Mouse (Mus musculus): ENCODE data around the gene Apol10b.
"Not testable (repeated sequence)": the region's sequence is repeated elsewhere in the genome, so short reads cannot be mapped to it uniquely, and the experiment has no call there.

Apol10b gene

DNA sequence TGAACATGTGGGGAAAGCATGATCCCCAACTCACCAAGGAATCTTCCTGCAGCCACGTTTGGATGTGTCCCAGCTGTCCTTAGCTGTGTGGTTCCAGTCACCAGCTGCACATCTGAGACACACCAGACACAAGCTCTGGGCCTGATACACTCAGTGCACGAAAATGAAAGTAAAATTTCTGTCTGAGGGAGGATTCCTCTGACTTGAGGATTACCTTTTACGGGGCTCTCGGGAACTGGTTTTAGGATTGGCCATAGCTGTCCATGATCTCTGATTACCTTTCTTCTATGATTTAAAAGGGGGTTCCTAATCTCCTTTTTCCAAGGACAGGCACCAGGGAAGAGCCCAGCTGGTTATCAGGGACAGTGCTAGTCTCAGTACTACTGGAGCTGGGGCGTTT, at the start of gene Apol10b:
Gene Apol10b, minus strand, starts transcription at position 165 of the 400 bp plus-strand sequence.
- no peak for DNase-seq (ENCODE audit: low spot score in 2 of 2)

GRCm38 (mm10) chr15:77643176-77643575, 47.3 kb upstream of the Apol10b start, which contains the start of gene Apol11b:
Gene Apol11b (minus strand): TSS chr15:77643286.
- DNase-seq (ENCODE audit: low spot score in 2 of 2) = not testable (repeated sequence)

DNA sequence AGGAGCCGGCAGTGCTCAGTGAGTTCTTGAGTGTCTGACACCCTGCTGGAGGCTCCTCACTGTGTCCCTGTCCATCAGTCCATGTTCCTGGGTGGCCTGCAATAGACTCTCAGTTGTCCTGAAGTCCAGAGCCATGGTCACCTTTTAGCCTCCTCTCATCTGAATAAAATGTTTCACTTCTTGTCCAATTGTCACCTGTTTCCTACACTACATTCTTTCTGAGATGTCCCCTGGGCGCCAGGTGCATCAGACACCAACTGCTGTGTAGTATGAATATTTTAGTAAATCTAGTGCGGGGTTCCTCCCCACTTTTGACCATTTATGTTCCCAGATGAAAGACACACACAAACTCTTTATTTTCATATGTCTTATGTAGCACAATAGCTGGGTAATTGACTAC, 33.9 kb upstream of the Apol10b start:
- not testable (repeated sequence) for DNase-seq (ENCODE audit: low spot score in 2 of 2)

GRCm38 (mm10) chr15:77628647-77629046, 32.7 kb upstream of the Apol10b start:
- not testable (repeated sequence) for DNase-seq (ENCODE audit: low spot score in 2 of 2)

GRCm38 (mm10) chr15:77626471-77626870, 30.5 kb upstream of the Apol10b start:
- DNase-seq (ENCODE audit: low spot score in 2 of 2) = not testable (repeated sequence)

DNA sequence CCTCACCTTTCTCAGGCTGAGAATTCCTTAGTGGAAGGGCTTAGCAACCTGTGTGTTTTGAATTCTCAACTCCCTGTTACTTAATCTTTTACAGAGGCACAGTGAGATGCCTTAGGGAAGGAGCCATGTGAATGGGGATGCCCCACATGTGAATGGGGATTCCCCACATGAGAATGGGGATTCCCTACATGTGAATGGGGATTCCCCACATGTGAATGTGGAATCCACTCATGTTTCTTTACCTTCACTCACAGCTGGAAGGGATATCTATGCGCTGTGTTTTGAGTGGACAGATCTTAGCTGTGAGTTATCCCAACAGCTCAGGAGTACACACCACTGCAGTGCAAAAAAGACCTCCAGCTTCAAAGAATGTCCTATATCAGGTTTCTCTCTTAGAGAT, 28.8 kb upstream of the Apol10b start:
- no peak for DNase-seq (ENCODE audit: low spot score in 2 of 2)

DNA sequence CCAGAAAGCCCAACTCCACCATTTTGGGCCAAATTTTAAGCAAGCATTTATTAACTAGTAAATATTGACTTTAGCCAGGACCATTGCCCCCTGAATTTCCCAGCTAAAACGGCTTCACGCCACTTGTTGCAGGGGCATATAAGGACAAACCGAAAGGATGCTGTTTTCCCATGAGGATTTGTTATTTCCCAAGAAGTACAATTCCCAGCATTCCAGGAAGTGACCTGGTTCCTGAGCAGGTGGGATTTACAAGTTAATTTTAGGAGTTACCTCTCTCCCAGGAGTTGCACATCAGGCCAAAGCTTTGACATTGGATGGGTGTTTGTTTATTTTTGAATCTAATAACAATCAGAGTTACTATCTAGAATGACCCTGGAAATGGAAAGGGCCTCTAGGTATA, 10.1 kb upstream of the Apol10b start:
- no peak for DNase-seq (ENCODE audit: low spot score in 2 of 2)

GRCm38 (mm10) chr15:77598958-77599357, 3.0 kb upstream of the Apol10b start, which contains the start of gene Gm36245:
Gene Gm36245 (plus strand): TSS chr15:77599258.
- no peak for DNase-seq (ENCODE audit: low spot score in 2 of 2)

DNA sequence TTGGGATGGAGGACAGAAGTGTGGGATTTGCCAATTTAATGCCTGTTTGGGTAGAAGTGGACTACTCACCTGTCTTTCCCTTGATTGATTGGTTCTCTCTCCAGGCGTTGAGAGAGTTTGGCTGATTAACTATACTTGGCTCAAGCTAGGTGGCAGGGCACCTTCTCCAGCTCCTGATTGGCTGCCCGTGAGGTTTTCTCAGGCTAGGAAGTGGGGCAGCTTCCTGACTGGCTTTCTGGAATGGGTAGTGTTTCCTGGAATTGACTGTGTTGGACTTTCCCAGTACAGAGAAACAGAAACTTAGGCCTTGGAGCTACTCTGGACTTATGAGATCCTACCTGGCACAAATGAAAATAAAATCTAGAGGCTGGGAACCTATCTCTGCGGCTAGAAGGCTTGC, 2.5 kb upstream of the Apol10b start:
- no peak for DNase-seq (ENCODE audit: low spot score in 2 of 2)

DNA sequence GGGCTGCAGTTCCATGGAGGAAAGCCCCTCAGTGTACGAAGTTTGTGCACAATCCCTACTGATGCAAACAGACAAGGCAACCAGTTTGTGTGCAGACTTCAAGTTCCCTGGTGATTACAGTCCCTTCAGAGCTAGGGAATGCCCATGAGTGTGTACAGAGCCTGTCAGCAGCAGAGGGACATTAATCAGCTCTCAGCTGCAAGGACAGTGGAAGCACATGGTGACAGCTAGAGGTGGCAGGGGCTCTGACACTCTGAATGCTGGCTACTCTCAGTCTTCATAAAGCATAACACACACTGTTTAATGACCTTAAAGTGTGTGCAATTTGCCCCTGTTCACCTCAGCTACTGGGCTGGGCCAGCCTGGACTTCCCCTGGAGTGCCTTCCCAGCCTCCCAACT, 2.4 kb downstream of the Apol10b start:
- DNase-seq (ENCODE audit: low spot score in 2 of 2) = no peak

DNA sequence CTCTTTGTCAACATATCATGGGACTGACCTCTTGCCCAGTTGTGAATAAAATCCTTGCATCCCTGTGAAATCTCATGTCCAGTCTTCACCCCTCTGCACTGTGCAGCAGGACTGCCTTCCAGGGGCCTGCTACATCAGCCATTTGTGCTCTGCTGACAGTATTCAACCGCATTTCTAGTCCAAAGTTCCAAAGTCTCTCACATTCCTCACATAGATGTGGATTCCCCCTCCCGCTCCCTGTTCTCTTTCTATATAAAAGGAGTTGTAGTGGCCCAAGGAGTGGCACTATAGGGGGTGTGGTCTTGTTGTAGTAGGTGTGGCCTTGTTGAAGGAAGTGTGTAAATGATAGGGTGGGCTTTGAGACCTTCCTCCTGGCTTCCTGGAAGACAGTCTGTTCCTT, 5.0 kb downstream of the Apol10b start:
- DNase-seq (ENCODE audit: low spot score in 2 of 2) = no peak

GRCm38 (mm10) chr15:77588981-77589380, 6.9 kb downstream of the Apol10b start:
- DNase-seq (ENCODE audit: low spot score in 2 of 2) = no peak

DNA sequence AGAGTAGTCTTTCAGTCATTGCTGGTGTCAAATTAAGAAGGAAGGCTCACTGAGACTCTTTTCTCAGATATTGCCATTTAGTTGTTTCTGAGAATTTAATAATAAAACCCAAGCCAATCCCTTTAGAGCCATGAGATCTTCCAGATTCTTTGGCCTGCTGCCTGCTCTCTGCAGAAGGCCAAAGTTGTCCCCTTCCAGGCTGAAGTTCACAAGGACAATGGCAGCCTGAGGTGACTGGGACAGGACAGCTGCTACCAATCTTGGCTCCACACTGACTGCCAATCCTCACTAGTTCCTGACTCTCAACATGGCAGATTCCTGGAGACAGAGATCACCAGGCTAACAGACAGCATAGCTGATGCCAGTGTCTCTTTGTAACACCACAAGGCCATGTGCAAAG, 8.9 kb downstream of the Apol10b start:
- no peak for DNase-seq (ENCODE audit: low spot score in 2 of 2)

- DNase-seq (ENCODE audit: low spot score in 2 of 2) = no peak
These were observed 14.2 kb downstream of the Apol10b start for GRCm38 (mm10) chr15:77581681-77582080.

DNA sequence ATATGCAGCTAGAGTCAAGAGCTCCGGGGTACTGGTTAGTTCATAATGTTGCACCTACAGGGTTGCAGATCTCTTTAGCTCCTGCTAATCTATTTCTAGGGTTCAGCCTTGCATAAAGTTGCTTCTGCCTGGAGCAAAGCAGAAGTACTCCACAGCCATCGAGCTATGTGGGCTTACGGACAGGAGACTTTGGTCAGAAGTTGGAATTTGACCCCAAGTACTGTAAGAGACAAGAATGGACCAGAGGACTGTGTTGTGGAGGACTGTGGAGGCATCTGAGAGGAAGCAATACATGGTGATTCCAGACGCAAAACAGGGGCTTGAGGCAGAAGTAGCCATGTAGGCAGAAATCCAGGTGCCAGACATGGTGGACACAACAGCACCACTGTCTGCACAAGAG, 16.6 kb downstream of the Apol10b start:
- no peak for DNase-seq (ENCODE audit: low spot score in 2 of 2)

DNA sequence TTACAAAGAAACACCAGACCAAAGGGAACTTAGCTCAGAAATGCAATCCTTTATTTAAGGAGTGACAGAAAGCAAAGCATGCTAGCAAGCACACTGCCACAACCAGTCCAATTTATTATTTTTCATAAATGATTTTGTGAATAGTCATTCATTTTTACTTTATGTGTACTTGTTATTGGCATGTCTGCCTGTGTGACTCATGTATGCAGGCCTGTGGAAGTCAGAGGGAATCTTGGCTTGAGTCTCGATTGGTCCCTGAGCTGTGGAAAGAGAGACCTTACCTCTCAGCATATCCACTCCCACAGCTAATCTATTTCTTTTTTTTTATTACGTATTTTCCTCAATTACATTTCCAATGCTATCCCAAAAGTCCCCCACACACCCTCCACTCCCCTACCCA, 17.1 kb downstream of the Apol10b start:
- no peak for DNase-seq (ENCODE audit: low spot score in 2 of 2)

DNA sequence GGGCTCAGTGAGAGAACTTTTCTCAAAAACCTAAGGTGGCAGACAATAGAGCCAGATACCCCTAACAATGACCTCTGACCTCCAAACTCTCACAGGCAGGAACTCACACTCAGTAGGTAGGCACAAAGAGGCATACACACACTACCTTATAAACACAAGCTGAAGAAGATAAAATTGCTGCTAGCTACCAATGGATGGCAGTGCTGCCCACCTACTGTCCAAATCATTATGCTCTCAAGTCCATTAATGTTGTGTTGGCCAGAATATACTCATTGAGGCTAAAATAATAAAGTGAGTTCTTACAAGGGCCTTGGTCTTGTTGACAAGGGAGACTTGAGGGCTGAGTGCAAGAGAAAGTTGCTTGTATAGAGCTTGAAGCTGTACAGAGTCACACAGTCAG, 32.7 kb downstream of the Apol10b start:
- DNase-seq (ENCODE audit: low spot score in 2 of 2) = no peak

DNA sequence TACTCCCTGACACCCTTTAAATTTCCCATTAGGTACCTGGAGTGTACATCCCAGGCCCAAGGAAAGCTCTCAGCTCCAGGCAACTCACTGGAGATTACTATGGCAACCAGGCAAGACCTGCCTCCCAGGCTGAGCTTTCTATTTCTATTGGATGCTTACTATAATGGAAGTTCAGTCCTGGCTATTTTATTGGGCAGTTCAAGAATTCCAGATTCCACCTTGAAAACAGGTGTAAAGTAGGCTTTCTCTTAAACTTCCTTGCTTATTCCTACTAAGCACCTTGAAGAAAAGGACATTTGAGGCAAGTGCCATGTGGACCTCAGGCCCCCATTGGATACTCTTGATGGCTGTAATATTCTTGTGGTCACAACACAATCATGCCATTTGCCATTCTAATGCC, 34.1 kb downstream of the Apol10b start, which contains the start of gene 1700025B11Rik:
Gene 1700025B11Rik, minus strand, starts transcription at position 101 of the 400 bp plus-strand sequence.
- DNase-seq (ENCODE audit: low spot score in 2 of 2) = no peak

- not testable (repeated sequence) for DNase-seq (ENCODE audit: low spot score in 2 of 2)
These were observed 56.7 kb downstream of the Apol10b start for GRCm38 (mm10) chr15:77539221-77539620.

Measured in natural killer cell, adult 2 months (primary cell).